Mouse (Mus musculus) midbrain, embryonic 12.5 days (tissue): ENCODE measurements around the gene Lrrc74b. TPM values are rescaled to one million over a fixed set of nuclear protein-coding genes. Genes with fewer than 3 reads are reported as not detected.
A peak's percentile ranks its signal among the peaks of the same experiment; 100 is the strongest.
"Not testable (repeated sequence)": the region's sequence is repeated elsewhere in the genome, so short reads cannot be mapped to it uniquely, and the experiment has no call there.

Experiments used
- ATAC-seq: fragments of 200-750 bp; cut with Nextera tagmentation; 2 replicates; pipeline ENCODE4 v1.8.0; 2017; ENCODE audit warnings: low read depth, moderate TSS enrichment, moderate library complexity; ENCODE audit not compliant: low FRiP score
- H3K27ac ChIP-seq: fragments of 300-500 bp; sonication (generic); replicated peaks from 2 replicates; pipeline ENCODE4 v1.5.1; 2016; ENCODE audit warnings: mild to moderate bottlenecking
- H3K27me3 ChIP-seq: fragments of 300-500 bp; sonication (generic); 2 replicates; pipeline ENCODE4 v1.6.1; 2016; ENCODE audit warnings: mild to moderate bottlenecking
- H3K36me3 ChIP-seq: fragments of 300-500 bp; sonication (generic); 2 replicates; pipeline ENCODE4 v1.6.1; 2016
- H3K4me1 ChIP-seq: fragments of 300-500 bp; sonication (generic); 2 replicates; pipeline ENCODE4 v1.6.1; 2016
- H3K4me2 ChIP-seq: fragments of 300-500 bp; sonication (generic); replicated peaks from 2 replicates; pipeline ENCODE4 v1.6.1; 2016; ENCODE audit warnings: mild to moderate bottlenecking, moderate library complexity
- H3K4me3 ChIP-seq: fragments of 300-500 bp; sonication (generic); 2 replicates; pipeline ENCODE4 v1.5.1; 2016; ENCODE audit warnings: mild to moderate bottlenecking
- H3K9ac ChIP-seq: fragments of 300-500 bp; sonication (generic); replicated peaks from 2 replicates; pipeline ENCODE4 v1.6.1; 2016; ENCODE audit warnings: mild to moderate bottlenecking, moderate library complexity
- H3K9me3 ChIP-seq: fragments of 300-500 bp; sonication (generic); 2 replicates; pipeline ENCODE4 v1.6.1; 2016; ENCODE audit warnings: mild to moderate bottlenecking
- WGBS: fragments of 180-500 bp; shearing (Covaris S2); methylation state at CpG from one replicate; pipeline ENCODE4 v1.1.7; 2016; 5-methylcytosine and 5-hydroxymethylcytosine counted together
- polyA plus RNA-seq: library from polyadenylated mRNA; unstranded; fragments of >200 nt; fragmentation: Nextera tagmentation; extraction: Ambion mirVana; gene quantifications from 2 replicates; pipeline ENCODE4 v1.2.1, GENCODE M21; 2016

Lrrc74b gene
- polyA plus RNA-seq, 1 experiment from 2014 or later, result 0.40 TPM

GRCm38 (mm10) chr16:17564221-17564620 is 3.2 kb upstream of the Lrrc74b start:
- Histone ChIP-seq H3K9ac (no peak overlapping the region), H3K27ac (no peak overlapping the region), H3K27me3 (peaks cover 40% of the 10 kb centered on the region), H3K4me3 (no peak overlapping the region), H3K9me3 (no peaks in the 10 kb centered on the region), H3K36me3 (no peaks in the 10 kb centered on the region), H3K4me2 (no peak overlapping the region), H3K4me1 (peaks cover 25% of the 10 kb centered on the region)
- WGBS, result 79% methylated on average over 2 of the region's 2 CpGs
- ATAC-seq, result no peak

- H3K4me1 ChIP-seq, result peaks cover 32% of the 10 kb centered on the region
- H3K9me3 ChIP-seq, result no peaks in the 10 kb centered on the region
- H3K9ac ChIP-seq, result no peak overlapping the region
- WGBS, result 29% methylated on average over 1 of the region's 1 CpGs
- no peak overlapping the region for H3K4me2 ChIP-seq
- H3K27ac ChIP-seq, result no peak overlapping the region
- H3K27me3 ChIP-seq, result peaks cover 40% of the 10 kb centered on the region
- no peak for ATAC-seq
- H3K4me3 ChIP-seq, result no peak overlapping the region
- H3K36me3 ChIP-seq, result no peaks in the 10 kb centered on the region
Observed at GRCm38 (mm10) chr16:17563580-17563979, 2.5 kb upstream of the Lrrc74b start.

GRCm38 (mm10) chr16:17561751-17562208 is 733 bp upstream of the Lrrc74b start, which contains the start of gene P2rx6:
Gene P2rx6 (plus strand): TSS chr16:17561885.
- Histone ChIP-seq H3K4me2 (peak within 1 kb of the TSS; percentile 47), H3K9me3 (no peaks in the 10 kb centered on the region), H3K4me1 (peaks cover 40% of the 10 kb centered on the region), H3K27ac (peak within 1 kb of the TSS; percentile 31), H3K9ac (no peak within 1 kb of the TSS; the same call in 1 of the 2 replicates), H3K36me3 (no peaks in the 10 kb centered on the region), H3K4me3 (peak within 1 kb of the TSS; percentile 22), H3K27me3 (peaks cover 46% of the 10 kb centered on the region)
- ATAC-seq, result peak; percentile 39
- WGBS, result 3% methylated on average over 10 of the region's 10 CpGs

DNA sequence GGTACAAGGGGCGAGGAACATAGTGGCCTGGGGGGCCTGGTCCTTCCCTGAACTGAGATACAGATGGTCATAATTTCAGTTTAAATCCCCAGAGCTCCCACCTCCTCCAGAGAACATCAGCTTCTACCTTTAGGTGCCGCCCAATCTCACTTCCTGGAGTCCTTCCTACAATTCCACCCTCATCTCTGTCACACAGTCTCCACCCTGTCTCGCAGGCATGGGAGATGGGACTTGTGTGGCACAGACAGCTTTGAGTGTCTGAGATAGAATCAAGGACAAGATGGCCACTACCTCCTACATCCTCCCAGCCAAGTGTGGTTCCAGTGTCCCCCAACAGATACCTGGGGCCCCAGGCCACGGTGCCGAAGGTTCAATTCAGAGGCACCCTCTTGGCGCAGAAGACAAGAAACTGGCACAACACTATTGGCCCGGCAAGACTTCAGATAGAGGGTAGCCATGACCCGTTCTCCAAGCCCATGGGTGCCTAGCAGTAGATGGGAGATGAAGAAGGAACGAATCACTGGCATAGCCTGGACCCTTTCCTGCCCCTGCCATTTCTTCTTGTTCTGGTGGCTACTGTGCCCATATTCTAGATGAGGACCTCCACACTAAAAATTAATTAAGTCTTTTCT is 1.5 kb downstream of the Lrrc74b start:
- Histone ChIP-seq H3K4me2 (peak overlapping the region; percentile 36), H3K4me1 (peaks cover 50% of the 10 kb centered on the region), H3K9ac (no peak overlapping the region), H3K27ac (no peak overlapping the region; the same call in 1 of the 2 replicates), H3K4me3 (no peak overlapping the region), H3K27me3 (peaks cover 46% of the 10 kb centered on the region), H3K36me3 (no peaks in the 10 kb centered on the region), H3K9me3 (no peaks in the 10 kb centered on the region)
- ATAC-seq, result no peak
- 67% methylated on average over 9 of the region's 9 CpGs for WGBS

DNA sequence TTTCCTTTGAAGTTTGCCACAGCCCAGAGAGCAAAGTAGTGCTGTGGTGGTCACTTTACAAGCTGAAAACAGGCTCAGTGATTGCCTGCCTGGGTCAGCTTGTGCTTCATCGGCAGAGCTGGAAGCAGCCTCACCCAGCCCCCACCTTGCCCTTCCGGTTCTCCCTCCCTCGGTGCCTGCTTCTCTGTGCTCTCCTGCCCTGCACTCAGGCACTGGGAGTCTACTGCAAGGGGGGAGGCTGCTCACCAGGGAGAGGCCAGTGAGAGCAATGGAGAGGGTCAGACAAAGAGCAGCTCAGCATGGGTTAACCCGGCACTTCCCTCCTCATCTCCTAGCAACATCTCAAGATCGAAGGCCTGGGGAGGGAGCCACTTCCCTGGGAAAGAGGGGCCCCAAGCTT is 2.2 kb downstream of the Lrrc74b start:
- H3K9me3 ChIP-seq, result no peaks in the 10 kb centered on the region
- H3K36me3 ChIP-seq, result no peaks in the 10 kb centered on the region
- H3K4me1 ChIP-seq, result peaks cover 57% of the 10 kb centered on the region
- H3K27ac ChIP-seq, result peak overlapping the region; percentile 1; the same call in 1 of the 2 replicates
- 0 out of 2 replicates have a peak overlapping the region, but pooled peaks have one; percentile 1 for H3K9ac ChIP-seq
- H3K27me3 ChIP-seq, result peaks cover 46% of the 10 kb centered on the region
- no peak for ATAC-seq
- 0 out of 2 replicates have a peak overlapping the region, but pooled peaks have one; percentile 0 for H3K4me3 ChIP-seq
- peak overlapping the region; percentile 36 for H3K4me2 ChIP-seq
- WGBS, result 0% methylated on average over 5 of the region's 5 CpGs

DNA sequence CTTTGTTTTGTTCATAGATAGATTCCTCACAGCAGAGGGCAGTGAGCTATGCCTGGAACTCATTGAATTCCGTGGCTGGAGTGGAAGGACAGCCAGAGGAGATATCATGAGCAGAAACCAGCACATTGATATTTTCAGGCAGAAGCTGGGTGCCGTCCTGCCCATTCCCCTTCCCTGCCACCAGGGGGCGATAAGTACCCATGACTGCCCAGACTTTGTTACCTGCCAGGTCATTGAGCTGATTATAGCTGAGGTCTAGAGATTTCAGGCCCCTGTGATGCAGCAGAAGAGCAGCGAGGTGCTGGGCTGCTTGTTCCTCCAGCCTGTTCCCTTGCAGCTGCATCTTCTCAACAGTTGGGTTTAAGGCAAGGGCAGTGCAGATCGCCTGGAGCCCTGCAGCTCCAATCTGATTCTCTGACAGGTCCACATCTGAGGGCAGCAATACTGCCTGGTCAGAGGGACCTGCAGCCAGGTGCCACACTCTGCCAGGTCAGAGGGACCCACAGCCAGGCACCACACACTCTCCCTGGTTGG is 3.0 kb downstream of the Lrrc74b start:
- Histone ChIP-seq H3K27me3 (peaks cover 44% of the 10 kb centered on the region), H3K4me3 (no peak overlapping the region), H3K4me2 (peak overlapping the region; percentile 36; the same call in 1 of the 2 replicates), H3K4me1 (peaks cover 61% of the 10 kb centered on the region), H3K27ac (peak overlapping the region; percentile 1; the same call in 1 of the 2 replicates), H3K36me3 (no peaks in the 10 kb centered on the region), H3K9me3 (no peaks in the 10 kb centered on the region), H3K9ac (no peak overlapping the region)
- 0% methylated on average over 5 of the region's 5 CpGs for WGBS
- no peak for ATAC-seq

- Histone ChIP-seq H3K27ac (no peak overlapping the region), H3K9me3 (no peaks in the 10 kb centered on the region), H3K27me3 (peaks cover 37% of the 10 kb centered on the region), H3K4me2 (no peak overlapping the region), H3K36me3 (no peaks in the 10 kb centered on the region), H3K9ac (no peak overlapping the region), H3K4me3 (no peak overlapping the region), H3K4me1 (peaks cover 55% of the 10 kb centered on the region)
- no peak for ATAC-seq
- 60% methylated on average over 4 of the region's 4 CpGs for WGBS
Observed at GRCm38 (mm10) chr16:17556907-17557306, 4.1 kb downstream of the Lrrc74b start.

DNA sequence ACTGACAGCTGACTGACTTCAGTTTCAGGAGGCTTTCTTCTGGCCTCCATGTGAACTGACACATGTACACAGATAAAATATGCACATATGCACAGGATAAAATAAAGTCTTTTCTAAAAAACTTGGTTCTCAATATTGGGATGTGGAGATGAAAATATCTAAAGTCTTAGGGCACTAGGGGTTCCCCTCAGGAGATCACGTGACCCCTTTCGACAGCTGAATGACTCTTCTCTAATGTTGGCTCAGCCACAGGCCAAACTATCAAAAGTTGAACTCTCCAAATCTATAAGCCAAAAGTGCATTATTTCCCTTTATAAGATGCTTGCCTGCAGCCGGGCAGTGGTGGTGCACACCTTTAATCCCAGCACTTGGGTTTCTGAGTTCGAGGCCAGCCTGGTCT is 4.9 kb downstream of the Lrrc74b start:
- no peak for ATAC-seq
- peaks cover 48% of the 10 kb centered on the region for H3K4me1 ChIP-seq
- H3K27ac ChIP-seq, result no peak overlapping the region
- no peaks in the 10 kb centered on the region for H3K36me3 ChIP-seq
- 80% methylated on average over 4 of the region's 4 CpGs for WGBS
- H3K9ac ChIP-seq, result no peak overlapping the region
- peaks cover 32% of the 10 kb centered on the region for H3K27me3 ChIP-seq
- no peak overlapping the region for H3K4me3 ChIP-seq
- no peak overlapping the region for H3K4me2 ChIP-seq
- no peaks in the 10 kb centered on the region for H3K9me3 ChIP-seq

DNA sequence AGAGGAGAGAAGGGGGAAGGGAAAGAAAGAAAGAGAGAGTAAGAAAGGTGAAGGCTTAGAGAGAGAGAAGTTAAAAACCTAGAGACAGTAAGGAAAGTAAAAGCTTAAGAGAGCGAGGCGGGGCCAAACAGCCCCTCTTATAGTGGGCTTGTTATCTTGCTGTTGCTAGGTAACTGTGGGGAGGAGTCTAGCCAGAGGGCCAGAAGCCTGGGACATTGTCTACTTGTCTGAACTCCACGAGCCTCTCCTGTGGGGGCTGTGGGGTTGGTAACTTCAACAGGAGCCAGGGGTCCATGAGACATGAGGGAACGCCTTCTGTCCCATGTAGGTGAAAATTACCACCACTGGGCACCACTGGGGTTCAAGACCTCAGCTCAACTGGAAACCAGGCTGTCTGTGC is 6.3 kb downstream of the Lrrc74b start:
- peak overlapping the region; percentile 29; the same call in 1 of the 2 replicates for H3K9ac ChIP-seq
- WGBS, result 11% methylated on average over 4 of the region's 4 CpGs
- peak; percentile 53 for ATAC-seq
- H3K27ac ChIP-seq, result peak overlapping the region; percentile 80
- peaks cover 17% of the 10 kb centered on the region for H3K27me3 ChIP-seq
- peaks cover 37% of the 10 kb centered on the region for H3K4me1 ChIP-seq
- peak overlapping the region; percentile 42 for H3K4me2 ChIP-seq
- H3K36me3 ChIP-seq, H3K9me3 ChIP-seq: not testable (repeated sequence)
- peak overlapping the region; percentile 9; the same call in 1 of the 2 replicates for H3K4me3 ChIP-seq

DNA sequence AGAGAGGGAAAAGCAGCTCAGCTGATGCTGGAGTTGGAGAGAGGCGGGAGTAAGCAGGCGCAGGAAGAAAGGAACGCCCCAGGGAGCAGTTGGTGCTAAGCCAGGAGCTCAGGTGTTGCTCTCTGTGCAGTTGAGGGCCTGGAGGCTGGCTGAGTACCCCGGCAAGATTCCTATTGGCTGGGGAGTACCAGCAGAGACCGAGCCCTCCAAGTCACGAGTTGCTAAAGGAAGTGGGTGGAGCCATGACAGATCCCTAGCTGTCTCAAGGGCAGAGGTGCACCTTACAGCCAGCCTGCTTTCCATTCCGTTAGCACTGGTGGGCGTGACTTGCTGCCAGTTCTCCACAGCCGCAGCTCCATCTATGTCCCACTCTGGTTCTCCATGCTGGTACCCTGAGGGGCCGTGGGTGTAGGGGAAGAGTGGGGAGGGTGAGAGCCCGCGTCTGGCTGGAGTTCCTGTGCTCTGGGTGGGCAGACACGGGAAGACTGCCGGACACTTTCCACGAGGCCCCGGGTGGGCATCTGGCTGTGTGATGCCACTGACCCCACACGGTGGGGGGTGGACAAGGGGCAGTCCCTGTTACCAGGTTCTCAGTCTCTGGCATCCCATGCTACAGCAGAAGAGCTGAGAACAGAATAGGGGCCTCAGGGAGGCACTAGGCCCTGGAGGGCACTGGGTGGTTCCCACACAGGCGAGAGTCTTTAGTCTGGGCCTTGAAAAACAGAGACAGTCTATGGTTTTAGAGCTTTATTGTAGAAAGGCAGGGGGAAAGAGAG is 6.9 kb downstream of the Lrrc74b start:
- peak; percentile 74 for ATAC-seq
- Histone ChIP-seq H3K27ac (peak overlapping the region; percentile 80), H3K4me1 (peaks cover 34% of the 10 kb centered on the region), H3K9ac (peak overlapping the region; percentile 29; the same call in 1 of the 2 replicates), H3K9me3 (no peaks in the 10 kb centered on the region), H3K4me2 (peak overlapping the region; percentile 42), H3K27me3 (peaks cover 13% of the 10 kb centered on the region), H3K36me3 (no peaks in the 10 kb centered on the region), H3K4me3 (peak overlapping the region; percentile 9)
- WGBS, result 3% methylated on average over 18 of the region's 18 CpGs

DNA sequence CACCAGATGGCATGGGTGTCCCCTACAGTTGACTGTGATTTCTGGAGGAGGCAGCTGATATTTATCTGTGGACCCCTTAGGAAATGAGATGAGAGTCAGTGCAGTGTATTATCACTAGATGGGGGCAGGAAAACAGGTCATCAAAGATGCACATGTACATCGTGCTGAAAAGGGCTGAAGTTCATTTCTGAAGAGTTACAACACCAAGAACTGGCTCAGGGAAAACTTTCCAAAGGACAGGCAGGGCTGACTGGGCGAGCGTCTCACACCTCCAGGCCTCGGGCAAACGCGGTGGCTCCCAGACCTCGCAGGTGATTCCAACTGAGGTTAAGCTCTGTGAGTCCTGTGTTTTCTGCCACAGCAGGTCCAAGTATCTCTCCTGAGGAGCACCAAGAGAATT is 8.2 kb downstream of the Lrrc74b start:
- Histone ChIP-seq H3K4me1 (peaks cover 21% of the 10 kb centered on the region), H3K36me3 (no peaks in the 10 kb centered on the region), H3K9ac (no peak overlapping the region), H3K4me2 (no peak overlapping the region), H3K9me3 (no peaks in the 10 kb centered on the region), H3K27ac (no peak overlapping the region), H3K27me3 (peaks cover 13% of the 10 kb centered on the region), H3K4me3 (no peak overlapping the region)
- WGBS, result 78% methylated on average over 7 of the region's 7 CpGs
- ATAC-seq, result no peak

- Histone ChIP-seq H3K4me3 (no peak overlapping the region), H3K9ac (no peak overlapping the region), H3K27ac (no peak overlapping the region), H3K4me1 (no peaks in the 10 kb centered on the region), H3K4me2 (no peak overlapping the region), H3K9me3 (no peaks in the 10 kb centered on the region), H3K36me3 (no peaks in the 10 kb centered on the region), H3K27me3 (peaks cover 2% of the 10 kb centered on the region; the same call in 1 of the 2 replicates)
- ATAC-seq, result no peak
- WGBS, result 82% methylated on average over 2 of the region's 2 CpGs
Observed at GRCm38 (mm10) chr16:17542632-17543031, 18.4 kb downstream of the Lrrc74b start.
